Mouse (Mus musculus) forebrain, embryonic 10.5 days (tissue): Measurements from ENCODE around the gene Vgll4. TPM values are rescaled to one million over a fixed set of nuclear protein-coding genes. Genes with fewer than 3 reads are reported as not detected.
A peak's percentile ranks its signal among the peaks of the same experiment; 100 is the strongest.

Source experiments
- DNase-seq: peaks from one replicate; pipeline ENCODE4 v3.0.0-alpha.2; 2017; ENCODE audit warnings: low spot score; ENCODE audit errors: extremely low spot score
- H3K27ac ChIP-seq: fragments of 300-500 bp; sonication (generic); 2 replicates; pipeline ENCODE4 v1.5.1; 2016; ENCODE audit warnings: mild to moderate bottlenecking
- H3K27me3 ChIP-seq: fragments of 300-500 bp; sonication (generic); 2 replicates; pipeline ENCODE4 v1.6.1; 2016; ENCODE audit warnings: mild to moderate bottlenecking; ENCODE audit not compliant: poor library complexity, severe bottlenecking
- H3K36me3 ChIP-seq: fragments of 300-500 bp; sonication (generic); replicated peaks from 2 replicates; pipeline ENCODE4 v1.6.1; 2016; ENCODE audit warnings: mild to moderate bottlenecking, moderate library complexity
- H3K4me1 ChIP-seq: fragments of 300-500 bp; sonication (generic); 2 replicates; pipeline ENCODE4 v1.6.1; 2016
- H3K4me3 ChIP-seq: fragments of 300-500 bp; sonication (generic); 2 replicates; pipeline ENCODE4 v1.5.1; 2016; ENCODE audit warnings: mild to moderate bottlenecking, moderate library complexity
- H3K9me3 ChIP-seq: fragments of 300-500 bp; sonication (generic); 2 replicates; pipeline ENCODE4 v1.6.1; 2016; ENCODE audit warnings: mild to moderate bottlenecking, moderate library complexity
- WGBS: fragments of 180-500 bp; shearing (Covaris S2); methylation state at CpG from one replicate; pipeline ENCODE4 v1.1.7; 2016; 5-methylcytosine and 5-hydroxymethylcytosine counted together
- polyA plus RNA-seq: library from polyadenylated mRNA; unstranded; fragments of >200 nt; fragmentation: Nextera tagmentation; extraction: Ambion mirVana; gene quantifications from 2 replicates; pipeline ENCODE4 v1.2.1, GENCODE M21; 2016

The Vgll4 gene
- polyA plus RNA-seq, 1 experiment from 2014 or later, result 81.7 TPM

DNA sequence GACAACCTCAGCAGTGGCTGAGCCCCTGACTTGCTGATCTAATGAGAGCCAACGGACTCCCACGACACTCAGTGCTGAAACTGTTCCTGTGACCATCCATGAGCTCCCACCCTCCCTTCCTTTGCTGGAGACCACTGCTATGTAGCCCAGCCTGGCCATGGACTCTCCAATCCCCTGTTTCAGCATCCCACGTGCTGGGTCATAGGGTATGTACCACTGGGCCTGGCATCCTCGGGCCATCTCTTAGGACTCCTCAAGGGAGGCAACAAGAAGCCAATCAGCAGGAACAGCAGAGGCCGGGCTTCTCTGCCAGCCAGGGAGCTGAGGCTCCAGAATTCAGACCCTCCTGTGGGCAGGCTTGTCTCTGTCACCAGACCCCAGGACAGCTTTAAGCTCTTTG lies 87.6 kb downstream of the Vgll4 start:
- 42% methylated on average over 5 of the region's 5 CpGs for WGBS
- peaks cover 3% of the 10 kb centered on the region; the same call in 1 of the 2 replicates for H3K9me3 ChIP-seq
- DNase-seq, result no peak
- H3K27ac ChIP-seq, result peak overlapping the region; percentile 96
- H3K36me3 ChIP-seq, result peaks cover 51% of the 10 kb centered on the region
- peak overlapping the region; percentile 34 for H3K4me3 ChIP-seq
- H3K4me1 ChIP-seq, result peaks cover 98% of the 10 kb centered on the region
- no peaks in the 10 kb centered on the region for H3K27me3 ChIP-seq

DNA sequence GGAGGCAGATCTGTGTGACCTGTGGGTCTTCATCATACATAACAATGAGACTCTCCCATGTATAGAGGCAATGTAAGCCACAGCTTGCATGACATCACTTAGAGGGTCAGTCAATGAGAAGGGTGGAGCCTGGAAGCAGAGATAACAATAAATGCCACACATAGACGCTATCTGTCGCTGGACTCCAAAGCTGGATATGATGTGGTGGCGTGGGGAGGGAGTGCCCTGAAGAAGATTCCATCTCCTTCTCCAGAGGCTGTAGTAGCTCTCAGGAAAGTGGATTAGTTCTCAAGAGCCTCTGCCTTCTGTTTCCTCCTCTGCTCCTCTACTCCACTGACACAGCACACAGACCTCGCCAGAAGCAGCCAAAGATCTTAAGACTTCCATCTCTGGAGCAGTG lies 89.0 kb downstream of the Vgll4 start:
- no peaks in the 10 kb centered on the region for H3K27me3 ChIP-seq
- DNase-seq, result no peak
- no peak overlapping the region for H3K4me3 ChIP-seq
- peaks cover 3% of the 10 kb centered on the region; the same call in 1 of the 2 replicates for H3K9me3 ChIP-seq
- peaks cover 37% of the 10 kb centered on the region for H3K36me3 ChIP-seq
- peak overlapping the region; percentile 96 for H3K27ac ChIP-seq
- WGBS, result 84% methylated on average over 4 of the region's 4 CpGs
- H3K4me1 ChIP-seq, result peaks cover 98% of the 10 kb centered on the region

- Histone ChIP-seq H3K4me1 (peaks cover 100% of the 10 kb centered on the region), H3K36me3 (peaks cover 19% of the 10 kb centered on the region), H3K9me3 (no peaks in the 10 kb centered on the region; the same call in 1 of the 2 replicates), H3K27me3 (no peaks in the 10 kb centered on the region), H3K27ac (peak overlapping the region; percentile 97), H3K4me3 (no peak overlapping the region)
- DNase-seq, result no peak
- 91% methylated on average over 19 of the region's 19 CpGs for WGBS
These were observed 90.8 kb downstream of the Vgll4 start for GRCm38 (mm10) chr6:114878841-114879520.

DNA sequence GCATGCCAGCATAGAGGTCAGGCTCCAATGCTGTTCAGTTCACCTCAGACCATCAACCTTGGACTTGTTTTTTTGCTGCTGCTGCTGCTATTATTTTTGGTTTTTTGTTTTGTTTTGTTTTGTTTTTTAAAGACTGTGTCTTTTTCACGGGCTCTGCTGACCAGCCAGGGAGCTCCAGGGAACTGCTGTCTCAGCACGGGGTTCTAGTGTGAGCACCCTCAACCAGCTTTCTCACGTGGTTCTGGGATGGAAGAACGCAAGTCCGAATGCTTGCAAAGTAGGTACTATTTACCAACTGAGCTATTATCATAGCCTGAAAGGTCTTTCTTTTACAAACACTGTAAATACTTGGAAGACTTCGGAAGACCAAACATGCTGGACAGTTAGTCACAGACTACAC lies 93.2 kb downstream of the Vgll4 start:
- Histone ChIP-seq H3K4me3 (no peak overlapping the region), H3K27ac (peak overlapping the region; percentile 97), H3K4me1 (peaks cover 95% of the 10 kb centered on the region), H3K27me3 (no peaks in the 10 kb centered on the region), H3K36me3 (peaks cover 22% of the 10 kb centered on the region), H3K9me3 (no peaks in the 10 kb centered on the region)
- no peak for DNase-seq
- WGBS, result 79% methylated on average over 6 of the region's 6 CpGs

- 29% methylated on average over 4 of the region's 4 CpGs for WGBS
- peaks cover 95% of the 10 kb centered on the region for H3K4me1 ChIP-seq
These were observed 93.8 kb downstream of the Vgll4 start for GRCm38 (mm10) chr6:114876033-114876432.

GRCm38 (mm10) chr6:114875018-114875558 lies 94.7 kb downstream of the Vgll4 start:
- under 1% methylated on average over 18 of the region's 18 CpGs for WGBS
- DNase-seq, result peak; percentile 91
- Histone ChIP-seq H3K4me1 (peaks cover 95% of the 10 kb centered on the region), H3K27me3 (no peaks in the 10 kb centered on the region), H3K36me3 (peaks cover 30% of the 10 kb centered on the region), H3K4me3 (peak overlapping the region; percentile 60), H3K27ac (peak overlapping the region; percentile 97), H3K9me3 (no peaks in the 10 kb centered on the region)

More at GRCm38 (mm10) chr6:114876033-114876432, 93.8 kb downstream of the Vgll4 start:
- DNase-seq, result no peak
- Histone ChIP-seq H3K36me3 (peaks cover 27% of the 10 kb centered on the region), H3K27ac (peak overlapping the region; percentile 97), H3K9me3 (no peaks in the 10 kb centered on the region), H3K4me3 (no peak overlapping the region; the same call in 1 of the 2 replicates), H3K27me3 (no peaks in the 10 kb centered on the region)

DNA sequence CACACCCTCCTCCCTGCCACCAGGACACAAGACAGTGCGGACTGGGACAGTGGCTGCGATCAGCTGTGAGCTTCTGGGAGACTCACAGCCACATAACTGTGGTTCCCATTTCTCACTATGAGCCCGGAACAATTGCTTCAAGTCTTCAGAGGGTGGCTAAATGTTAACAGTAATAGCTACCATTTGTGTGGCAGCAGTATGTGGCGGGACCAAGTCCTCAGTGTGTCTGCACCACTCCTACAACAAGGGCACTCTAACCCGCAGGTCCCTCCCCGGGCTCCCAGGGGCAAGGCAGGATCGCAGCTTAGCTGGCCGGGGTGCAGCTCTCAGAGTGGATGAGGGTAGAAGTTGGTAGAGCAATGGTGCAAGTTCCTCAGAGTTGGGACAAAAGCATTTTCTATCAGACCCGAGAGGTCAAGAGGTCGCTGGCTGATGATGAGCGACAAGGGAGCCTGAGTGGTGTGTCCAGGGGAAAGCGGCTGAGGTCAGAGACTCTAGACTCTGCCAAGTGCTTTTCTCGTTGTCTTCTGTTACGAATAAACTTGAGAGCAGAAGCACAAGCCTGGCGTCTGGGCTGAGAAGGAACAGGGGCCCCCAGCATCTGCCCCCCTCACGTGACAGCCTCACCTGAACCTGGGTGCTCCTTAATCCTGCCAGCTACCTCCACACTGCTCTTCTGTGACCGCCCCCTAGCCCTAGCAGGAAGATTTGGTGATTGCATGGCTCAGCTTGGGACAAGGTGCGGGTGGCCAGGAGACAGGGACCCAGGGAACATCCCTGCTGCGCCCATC lies 95.5 kb downstream of the Vgll4 start:
- Histone ChIP-seq H3K4me3 (peak overlapping the region; percentile 60), H3K27ac (peak overlapping the region; percentile 97), H3K4me1 (peaks cover 95% of the 10 kb centered on the region), H3K27me3 (no peaks in the 10 kb centered on the region), H3K9me3 (no peaks in the 10 kb centered on the region), H3K36me3 (peaks cover 25% of the 10 kb centered on the region)
- DNase-seq, result peak; percentile 50
- 9% methylated on average over 19 of the region's 19 CpGs for WGBS

GRCm38 (mm10) chr6:114873808-114874137 lies 96.0 kb downstream of the Vgll4 start:
- Histone ChIP-seq H3K9me3 (no peaks in the 10 kb centered on the region), H3K36me3 (peaks cover 23% of the 10 kb centered on the region), H3K27me3 (no peaks in the 10 kb centered on the region), H3K27ac (peak overlapping the region; percentile 97), H3K4me1 (peaks cover 95% of the 10 kb centered on the region), H3K4me3 (peak overlapping the region; percentile 60)
- DNase-seq, result no peak
- 74% methylated on average over 3 of the region's 3 CpGs for WGBS

DNA sequence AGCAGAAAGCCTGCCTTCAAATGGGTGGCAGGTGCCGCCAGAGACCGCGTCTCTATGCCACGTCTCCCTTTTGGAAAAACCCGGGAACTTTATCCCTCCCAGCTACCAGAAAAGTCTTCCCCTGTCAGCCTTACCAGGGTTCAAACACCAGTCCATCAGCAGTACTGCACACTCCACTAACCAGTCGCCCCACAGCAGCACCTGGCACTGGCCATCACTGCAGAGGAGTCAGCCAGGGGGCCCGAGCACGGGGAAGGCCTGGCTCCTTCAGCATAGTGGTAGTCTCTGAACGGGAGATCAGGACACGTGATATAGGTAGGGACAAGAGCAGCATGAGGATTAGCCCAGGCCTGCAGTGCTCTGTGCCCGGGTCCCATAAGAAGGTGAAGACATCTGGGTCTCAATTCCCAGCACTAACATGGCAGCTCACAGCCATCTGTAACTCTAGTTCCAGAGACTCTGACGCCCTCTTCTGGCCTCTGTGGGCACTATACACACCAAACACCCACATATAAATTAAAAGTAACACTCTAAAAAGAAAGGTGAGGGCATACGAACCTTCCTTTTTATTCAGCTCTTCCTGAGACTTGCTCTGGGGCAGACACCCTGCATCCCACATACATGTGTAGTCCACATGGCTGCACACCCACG lies 98.7 kb downstream of the Vgll4 start:
- Histone ChIP-seq H3K4me1 (peaks cover 72% of the 10 kb centered on the region), H3K4me3 (no peak overlapping the region), H3K9me3 (no peaks in the 10 kb centered on the region), H3K27me3 (no peaks in the 10 kb centered on the region), H3K27ac (peak overlapping the region; percentile 65; the same call in 1 of the 2 replicates), H3K36me3 (peaks cover 32% of the 10 kb centered on the region)
- DNase-seq, result no peak
- 92% methylated on average over 14 of the region's 14 CpGs for WGBS

DNA sequence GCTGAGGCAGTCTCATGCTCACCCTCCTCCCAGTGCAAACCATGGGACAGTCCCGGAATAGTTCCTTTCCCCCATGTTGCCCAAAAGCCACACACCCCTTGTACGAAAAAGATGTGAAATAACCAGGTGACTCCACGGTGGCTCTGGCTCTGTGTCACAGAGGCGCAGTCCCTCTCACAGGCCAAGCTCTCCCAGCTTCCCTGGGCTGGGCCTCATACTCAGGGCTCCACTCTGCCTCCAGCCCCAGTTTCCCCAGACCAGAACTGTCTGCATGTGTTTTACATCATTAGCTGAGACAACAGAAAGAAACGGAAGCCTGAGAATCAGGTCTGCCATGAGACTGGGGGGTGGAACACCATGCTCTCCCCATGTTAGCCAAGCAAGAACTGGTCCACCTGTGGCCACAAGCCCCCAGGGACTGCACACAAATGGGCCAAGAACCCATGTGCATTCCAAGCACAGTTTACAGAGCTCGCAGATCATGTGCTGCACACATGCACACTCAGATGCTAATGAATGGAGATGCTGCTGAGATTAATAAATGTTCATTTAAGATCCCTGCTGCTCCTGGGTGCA lies 100.2 kb downstream of the Vgll4 start:
- Histone ChIP-seq H3K27ac (peak overlapping the region; percentile 63), H3K9me3 (no peaks in the 10 kb centered on the region), H3K36me3 (peaks cover 35% of the 10 kb centered on the region), H3K27me3 (no peaks in the 10 kb centered on the region), H3K4me1 (peaks cover 63% of the 10 kb centered on the region), H3K4me3 (no peak overlapping the region)
- DNase-seq, result no peak
- 85% methylated on average over 6 of the region's 6 CpGs for WGBS

DNA sequence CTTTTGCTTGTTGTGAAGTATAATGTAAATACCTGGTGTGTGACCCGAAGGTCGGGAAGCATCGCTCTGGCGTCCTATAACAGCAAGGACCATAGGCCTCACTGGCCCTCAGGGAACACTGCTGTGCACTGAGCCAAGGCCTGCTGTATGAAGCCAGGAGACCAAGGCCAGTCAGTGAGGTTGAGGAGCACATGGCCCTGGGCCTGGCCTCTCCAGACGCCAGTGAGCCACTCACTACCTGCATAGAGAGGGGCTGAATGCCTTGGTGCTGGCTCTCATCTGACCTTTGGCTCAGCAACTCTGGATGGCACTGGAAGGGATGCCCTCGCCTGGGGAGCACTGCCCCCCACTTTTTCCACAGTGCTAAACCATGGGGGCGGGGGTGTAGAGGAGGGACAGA lies 101.1 kb downstream of the Vgll4 start:
- H3K4me1 ChIP-seq, result peaks cover 54% of the 10 kb centered on the region
- 83% methylated on average over 7 of the region's 7 CpGs for WGBS

GRCm38 (mm10) chr6:114866619-114867018 lies 103.2 kb downstream of the Vgll4 start:
- Histone ChIP-seq H3K27me3 (no peaks in the 10 kb centered on the region), H3K36me3 (peaks cover 60% of the 10 kb centered on the region), H3K27ac (no peak overlapping the region), H3K9me3 (no peaks in the 10 kb centered on the region), H3K4me3 (no peak overlapping the region), H3K4me1 (peaks cover 39% of the 10 kb centered on the region)
- 90% methylated on average over 4 of the region's 4 CpGs for WGBS
- DNase-seq, result no peak

More for the DNA sequence above, 101.1 kb downstream of the Vgll4 start:
- no peak overlapping the region for H3K4me3 ChIP-seq
- no peak for DNase-seq
- H3K9me3 ChIP-seq, result no peaks in the 10 kb centered on the region
- peak overlapping the region; percentile 63; the same call in 1 of the 2 replicates for H3K27ac ChIP-seq
- peaks cover 44% of the 10 kb centered on the region for H3K36me3 ChIP-seq
- no peaks in the 10 kb centered on the region for H3K27me3 ChIP-seq
